Mouse (Mus musculus): ENCODE data around the gene Copg2.
A peak's percentile ranks its signal among the peaks of the same experiment; 100 is the strongest.
"Not testable (repeated sequence)": the region's sequence is repeated elsewhere in the genome, so short reads cannot be mapped to it uniquely, and the experiment has no call there.

Copg2 gene

GRCm38 (mm10) chr6:30832241-30832640 is 64.4 kb downstream of the Copg2 start:
- no peak for DNase-seq (ENCODE audit: low spot score in 2 of 2)

- DNase-seq (ENCODE audit: low spot score in 2 of 2): no peak
These were observed 83.0 kb downstream of the Copg2 start for GRCm38 (mm10) chr6:30813626-30814025.

GRCm38 (mm10) chr6:30805053-30805752 is 91.4 kb downstream of the Copg2 start:
- DNase-seq (ENCODE audit: low spot score in 2 of 2): no peak

- DNase-seq (ENCODE audit: low spot score in 2 of 2): peak; percentile 17 to 23
These were observed 92.1 kb downstream of the Copg2 start for GRCm38 (mm10) chr6:30804389-30805052.

GRCm38 (mm10) chr6:30802915-30803314 is 93.7 kb downstream of the Copg2 start:
- DNase-seq (ENCODE audit: low spot score in 2 of 2): not testable (repeated sequence)

GRCm38 (mm10) chr6:30751209-30751608 is 145.4 kb downstream of the Copg2 start:
- DNase-seq (ENCODE audit: low spot score in 2 of 2): no peak

GRCm38 (mm10) chr6:30750482-30750881 is 146.1 kb downstream of the Copg2 start:
- no peak for DNase-seq (ENCODE audit: low spot score in 2 of 2)

- no peak for DNase-seq (ENCODE audit: low spot score in 2 of 2)
These were observed 146.7 kb downstream of the Copg2 start for GRCm38 (mm10) chr6:30749892-30750291.

GRCm38 (mm10) chr6:30749042-30749689 is 147.4 kb downstream of the Copg2 start:
- DNase-seq (ENCODE audit: low spot score in 2 of 2): no peak

- no peak for DNase-seq (ENCODE audit: low spot score in 2 of 2)
These were observed 148.2 kb downstream of the Copg2 start for GRCm38 (mm10) chr6:30748358-30748910.

- no peak for DNase-seq (ENCODE audit: low spot score in 2 of 2)
These were observed 148.8 kb downstream of the Copg2 start for GRCm38 (mm10) chr6:30747631-30748357.

GRCm38 (mm10) chr6:30745591-30745990 is 151.0 kb downstream of the Copg2 start:
- DNase-seq (ENCODE audit: low spot score in 2 of 2): no peak

- no peak for DNase-seq (ENCODE audit: low spot score in 2 of 2)
These were observed 151.7 kb downstream of the Copg2 start for GRCm38 (mm10) chr6:30744846-30745245.

GRCm38 (mm10) chr6:30739177-30739747 is 157.3 kb downstream of the Copg2 start:
- DNase-seq (ENCODE audit: low spot score in 2 of 2): no peak

GRCm38 (mm10) chr6:30738464-30739006 is 158.1 kb downstream of the Copg2 start:
- DNase-seq (ENCODE audit: low spot score in 2 of 2): peak in 1 of 2 experiments; percentile 9

GRCm38 (mm10) chr6:30737548-30738463 is 158.8 kb downstream of the Copg2 start:
- peak; percentile 17 to 25 for DNase-seq (ENCODE audit: low spot score in 2 of 2)

GRCm38 (mm10) chr6:30736864-30737547 is 159.6 kb downstream of the Copg2 start:
- peak; percentile 14 to 35 for DNase-seq (ENCODE audit: low spot score in 2 of 2)

GRCm38 (mm10) chr6:30736372-30736762 is 160.2 kb downstream of the Copg2 start:
- no peak for DNase-seq (ENCODE audit: low spot score in 2 of 2)

GRCm38 (mm10) chr6:30735728-30736371 is 160.7 kb downstream of the Copg2 start:
- no peak for DNase-seq (ENCODE audit: low spot score in 2 of 2)
